Mouse (Mus musculus): ENCODE data around the gene Krt75. TPM values are rescaled to one million over a fixed set of nuclear protein-coding genes. Genes with fewer than 3 reads are reported as not detected.

The Krt75 gene
- polyA plus RNA-seq (2014; fragmentation: Nextera tagmentation; extraction: Ambion mirVana), result not detected in 2 replicates

- no peaks in the 10 kb centered on the region for H3K9me3 ChIP-seq (replicated peaks; ENCODE audit: control insufficient read depth, low read length)
- no peak within 1 kb of the TSS for H3K9ac ChIP-seq (ENCODE audit: low read depth, low read length)
- no peaks in the 10 kb centered on the region for H3K36me3 ChIP-seq (ENCODE audit: control insufficient read depth, insufficient read depth, low read length)
- peaks cover 15% of the 10 kb centered on the region; the same call in 1 of the 2 replicates for H3K27me3 ChIP-seq (ENCODE audit: control insufficient read depth, insufficient read depth, low read length)
- 67% methylated on average over 15 of the region's 15 CpGs for WGBS (ENCODE audit: insufficient replicate concordance)
- H3K4me3 ChIP-seq (ENCODE audit: low read depth, low read length), result no peak within 1 kb of the TSS
- no peak within 1 kb of the TSS for H3K27ac ChIP-seq (ENCODE audit: low read depth, low read length)
- no peaks in the 10 kb centered on the region for H3K4me1 ChIP-seq (ENCODE audit: control insufficient read depth, insufficient read depth, low read length)
- H3K4me2 ChIP-seq, result no peak within 1 kb of the TSS
- ATAC-seq (replicated peaks; ENCODE audit: insufficient number of reproducible peaks, low FRiP score, low TSS enrichment), result no peak
Observed at GRCm38 (mm10) chr15:101573796-101574345, at the start of gene Krt75. Krt75 (minus strand) TSS chr15:101573904.

- no peaks in the 10 kb centered on the region for H3K4me1 ChIP-seq (ENCODE audit: control insufficient read depth, insufficient read depth, low read length)
Observed at GRCm38 (mm10) chr15:101599123-101599522, 25.4 kb upstream of the Krt75 start.

GRCm38 (mm10) chr15:101588216-101588615 is 14.5 kb upstream of the Krt75 start:
- no peaks in the 10 kb centered on the region for H3K9me3 ChIP-seq (replicated peaks; ENCODE audit: control insufficient read depth, low read length)
- no peak for ATAC-seq (replicated peaks; ENCODE audit: insufficient number of reproducible peaks, low FRiP score, low TSS enrichment)
- peaks cover 2% of the 10 kb centered on the region; the same call in 1 of the 2 replicates for H3K27me3 ChIP-seq (ENCODE audit: control insufficient read depth, insufficient read depth, low read length)
- no peak overlapping the region for H3K4me2 ChIP-seq
- H3K36me3 ChIP-seq (ENCODE audit: control insufficient read depth, insufficient read depth, low read length), result no peaks in the 10 kb centered on the region
- no peak overlapping the region for H3K9ac ChIP-seq (ENCODE audit: low read depth, low read length)
- WGBS (ENCODE audit: insufficient replicate concordance), result 71% methylated on average over 10 of the region's 10 CpGs
- H3K4me3 ChIP-seq (ENCODE audit: low read depth, low read length), result no peak overlapping the region
- H3K4me1 ChIP-seq (ENCODE audit: control insufficient read depth, insufficient read depth, low read length), result no peaks in the 10 kb centered on the region
- H3K27ac ChIP-seq (ENCODE audit: low read depth, low read length), result no peak overlapping the region

More at GRCm38 (mm10) chr15:101599123-101599522, 25.4 kb upstream of the Krt75 start:
- no peaks in the 10 kb centered on the region for H3K27me3 ChIP-seq (ENCODE audit: control insufficient read depth, insufficient read depth, low read length)
- H3K4me3 ChIP-seq (ENCODE audit: low read depth, low read length), result no peak overlapping the region
- H3K9me3 ChIP-seq (replicated peaks; ENCODE audit: control insufficient read depth, low read length), result no peaks in the 10 kb centered on the region
- no peak overlapping the region for H3K4me2 ChIP-seq
- ATAC-seq (replicated peaks; ENCODE audit: insufficient number of reproducible peaks, low FRiP score, low TSS enrichment), result no peak
- 62% methylated on average over 6 of the region's 6 CpGs for WGBS (ENCODE audit: insufficient replicate concordance)
- no peak overlapping the region for H3K9ac ChIP-seq (ENCODE audit: low read depth, low read length)
- no peaks in the 10 kb centered on the region for H3K36me3 ChIP-seq (ENCODE audit: control insufficient read depth, insufficient read depth, low read length)
- no peak overlapping the region for H3K27ac ChIP-seq (ENCODE audit: low read depth, low read length)

GRCm38 (mm10) chr15:101584456-101584855 is 10.8 kb upstream of the Krt75 start:
- no peak overlapping the region for H3K4me2 ChIP-seq
- H3K36me3 ChIP-seq (ENCODE audit: control insufficient read depth, insufficient read depth, low read length), result no peaks in the 10 kb centered on the region
- H3K9ac ChIP-seq (ENCODE audit: low read depth, low read length), result no peak overlapping the region
- no peak overlapping the region for H3K4me3 ChIP-seq (ENCODE audit: low read depth, low read length)
- ATAC-seq (replicated peaks; ENCODE audit: insufficient number of reproducible peaks, low FRiP score, low TSS enrichment), result no peak
- H3K9me3 ChIP-seq (replicated peaks; ENCODE audit: control insufficient read depth, low read length), result no peaks in the 10 kb centered on the region
- no peaks in the 10 kb centered on the region for H3K4me1 ChIP-seq (ENCODE audit: control insufficient read depth, insufficient read depth, low read length)
- 32% methylated on average over 2 of the region's 2 CpGs for WGBS (ENCODE audit: insufficient replicate concordance)
- no peak overlapping the region for H3K27ac ChIP-seq (ENCODE audit: low read depth, low read length)
- H3K27me3 ChIP-seq (ENCODE audit: control insufficient read depth, insufficient read depth, low read length), result peaks cover 2% of the 10 kb centered on the region; the same call in 1 of the 2 replicates

GRCm38 (mm10) chr15:101583211-101583965 is 9.7 kb upstream of the Krt75 start:
- Histone ChIP-seq H3K9me3 (replicated peaks; ENCODE audit: control insufficient read depth, low read length) (no peaks in the 10 kb centered on the region), H3K4me1 (ENCODE audit: control insufficient read depth, insufficient read depth, low read length) (no peaks in the 10 kb centered on the region), H3K4me3 (ENCODE audit: low read depth, low read length) (no peak overlapping the region), H3K4me2 (no peak overlapping the region), H3K9ac (ENCODE audit: low read depth, low read length) (no peak overlapping the region), H3K27ac (ENCODE audit: low read depth, low read length) (no peak overlapping the region), H3K36me3 (ENCODE audit: control insufficient read depth, insufficient read depth, low read length) (no peaks in the 10 kb centered on the region), H3K27me3 (ENCODE audit: control insufficient read depth, insufficient read depth, low read length) (peaks cover 2% of the 10 kb centered on the region; the same call in 1 of the 2 replicates)
- no peak for ATAC-seq (replicated peaks; ENCODE audit: insufficient number of reproducible peaks, low FRiP score, low TSS enrichment)
- 73% methylated on average over 8 of the region's 8 CpGs for WGBS (ENCODE audit: insufficient replicate concordance)

- no peak for ATAC-seq (replicated peaks; ENCODE audit: insufficient number of reproducible peaks, low FRiP score, low TSS enrichment)
- H3K27ac ChIP-seq (ENCODE audit: low read depth, low read length), result no peak overlapping the region
- H3K9me3 ChIP-seq (replicated peaks; ENCODE audit: control insufficient read depth, low read length), result no peaks in the 10 kb centered on the region
- H3K36me3 ChIP-seq (ENCODE audit: control insufficient read depth, insufficient read depth, low read length), result no peaks in the 10 kb centered on the region
- 72% methylated on average over 3 of the region's 3 CpGs for WGBS (ENCODE audit: insufficient replicate concordance)
- no peaks in the 10 kb centered on the region for H3K27me3 ChIP-seq (ENCODE audit: control insufficient read depth, insufficient read depth, low read length)
- H3K4me1 ChIP-seq (ENCODE audit: control insufficient read depth, insufficient read depth, low read length), result no peaks in the 10 kb centered on the region
- no peak overlapping the region for H3K4me2 ChIP-seq
- no peak overlapping the region for H3K4me3 ChIP-seq (ENCODE audit: low read depth, low read length)
- H3K9ac ChIP-seq (ENCODE audit: low read depth, low read length), result no peak overlapping the region
Observed at GRCm38 (mm10) chr15:101581701-101582100, 8.0 kb upstream of the Krt75 start.

- no peak overlapping the region for H3K4me2 ChIP-seq
- H3K4me1 ChIP-seq (ENCODE audit: control insufficient read depth, insufficient read depth, low read length), result no peaks in the 10 kb centered on the region
- WGBS (ENCODE audit: insufficient replicate concordance), result 71% methylated on average over 5 of the region's 5 CpGs
- H3K36me3 ChIP-seq (ENCODE audit: control insufficient read depth, insufficient read depth, low read length), result no peaks in the 10 kb centered on the region
- peaks cover 9% of the 10 kb centered on the region; the same call in 1 of the 2 replicates for H3K27me3 ChIP-seq (ENCODE audit: control insufficient read depth, insufficient read depth, low read length)
- no peak for ATAC-seq (replicated peaks; ENCODE audit: insufficient number of reproducible peaks, low FRiP score, low TSS enrichment)
- H3K27ac ChIP-seq (ENCODE audit: low read depth, low read length), result no peak overlapping the region
- no peak overlapping the region for H3K4me3 ChIP-seq (ENCODE audit: low read depth, low read length)
- H3K9me3 ChIP-seq (replicated peaks; ENCODE audit: control insufficient read depth, low read length), result no peaks in the 10 kb centered on the region
- no peak overlapping the region for H3K9ac ChIP-seq (ENCODE audit: low read depth, low read length)
Observed at GRCm38 (mm10) chr15:101575506-101575905, 1.8 kb upstream of the Krt75 start.

- H3K27me3 ChIP-seq (ENCODE audit: control insufficient read depth, insufficient read depth, low read length), result peaks cover 21% of the 10 kb centered on the region
- H3K4me3 ChIP-seq (ENCODE audit: low read depth, low read length), result no peak overlapping the region
- H3K36me3 ChIP-seq (ENCODE audit: control insufficient read depth, insufficient read depth, low read length), result no peaks in the 10 kb centered on the region
- H3K27ac ChIP-seq (ENCODE audit: low read depth, low read length), result no peak overlapping the region
- H3K4me1 ChIP-seq (ENCODE audit: control insufficient read depth, insufficient read depth, low read length), result no peaks in the 10 kb centered on the region
- no peak overlapping the region for H3K9ac ChIP-seq (ENCODE audit: low read depth, low read length)
- 38% methylated on average over 7 of the region's 7 CpGs for WGBS (ENCODE audit: insufficient replicate concordance)
- H3K9me3 ChIP-seq (replicated peaks; ENCODE audit: control insufficient read depth, low read length), result no peaks in the 10 kb centered on the region
- no peak overlapping the region for H3K4me2 ChIP-seq
- ATAC-seq (replicated peaks; ENCODE audit: insufficient number of reproducible peaks, low FRiP score, low TSS enrichment), result no peak
Observed at GRCm38 (mm10) chr15:101567780-101568179, 5.9 kb downstream of the Krt75 start.

Data from heart, embryonic 11.5 days (tissue).